Mouse (Mus musculus) gastrocnemius, postnatal 36 days (tissue): ENCODE data around the gene Clic3. TPM values are rescaled to one million over a fixed set of nuclear protein-coding genes. Genes with fewer than 3 reads are reported as not detected.

ENCODE experiments used
- DNase-seq, 2 experiments: peaks; one replicate each; pipeline ENCODE4 v3.0.0; 2022
- intact Hi-C: fragments of 180-260 bp; cut with DNase I; formaldehyde crosslinking; loops from one replicate; pipeline ENCODE4 v1.15.1; 2025
- microRNA-seq, 2 experiments: library from miRNA; unstranded; fragments of <30 nt; microRNA quantifications; one replicate each; pipeline ENCODE4 v1.2.0; 2021
- total RNA-seq, 2 experiments: library from RNA; stranded (reverse); gene quantifications; 2 replicates each; pipeline ENCODE4 v1.2.3; 2021

Clic3 gene
- total RNA-seq, 2 experiments from 2014 or later: 0.35 to 0.46 TPM

- intact Hi-C loops: no loop called here
- DNase-seq: no peak
These were observed 48.4 kb downstream of the Clic3 start for GRCm38 (mm10) chr2:25505000-25505399.

- intact Hi-C loops: no loop called here
- no peak for DNase-seq
These were observed 49.2 kb downstream of the Clic3 start for GRCm38 (mm10) chr2:25505860-25506259.

GRCm38 (mm10) chr2:25506964-25507363 is 50.3 kb downstream of the Clic3 start:
- DNase-seq: no peak
- intact Hi-C loops: no loop called here

Small RNA genes within 50 kb of the gene (microRNA-seq; reads per million reads assigned to microRNA genes)
- gene Mir3087: 0.36 to 0.74 reads per million in 2 experiments

Other genes starting within 250 kb of the Clic3 start
- gene Nelfb, start 245.3 kb upstream of the Clic3 start, total RNA-seq: 10 to 100 TPM; 18.2 to 19.5 TPM
- gene Stpg3, start 242.2 kb upstream of the Clic3 start, total RNA-seq: not detected
- not detected for gene Fam166a, start 238.1 kb upstream of the Clic3 start, total RNA-seq
- gene Tubb4b, start 232.1 kb upstream of the Clic3 start, total RNA-seq: 100 to 1,000 TPM; 189 to 229 TPM
- not detected for gene Slc34a3, start 222.5 kb upstream of the Clic3 start, total RNA-seq
- gene Rnf224, start 220.1 kb upstream of the Clic3 start, total RNA-seq: not detected
- gene Rnf208, start 214.6 kb upstream of the Clic3 start, total RNA-seq: under 1 TPM; 0.84 to 0.91 TPM
- not detected for gene Cysrt1, start 214.4 kb upstream of the Clic3 start, total RNA-seq
- gene AL732309.1, start 210.0 kb upstream of the Clic3 start, total RNA-seq: 1 to 10 TPM in 1 of 2 experiments, under 1 TPM in 1; 0.39 to 1.1 TPM
- 10 to 100 TPM; 10.4 to 12.0 TPM for gene Tmem203, start 201.4 kb upstream of the Clic3 start, total RNA-seq
- gene Tprn, start 194.2 kb upstream of the Clic3 start, total RNA-seq: 1 to 10 TPM; 3.8 to 4.5 TPM
- 10 to 100 TPM; 25.8 to 25.9 TPM for gene Ssna1, start 184.4 kb upstream of the Clic3 start, total RNA-seq
- 10 to 100 TPM; 27.0 to 27.8 TPM for gene Anapc2, start 184.4 kb upstream of the Clic3 start, total RNA-seq
- not detected for gene Tmem210, start 168.7 kb upstream of the Clic3 start, total RNA-seq
- gene Lrrc26, start 166.9 kb upstream of the Clic3 start, total RNA-seq: not detected
- gene Grin1, start 137.7 kb upstream of the Clic3 start, total RNA-seq: not detected
- gene Man1b1, start 124.5 kb upstream of the Clic3 start, total RNA-seq: 10 to 100 TPM; 11.9 to 15.0 TPM
- 10 to 100 TPM in 1 of 2 experiments, 1 to 10 TPM in 1; 8.7 to 11.9 TPM for gene Dpp7, start 100.5 kb upstream of the Clic3 start, total RNA-seq
- gene Uap1l1, start 91.2 kb upstream of the Clic3 start, total RNA-seq: 1 to 10 TPM; 2.2 to 3.4 TPM
- gene Sapcd2, start 84.5 kb upstream of the Clic3 start, total RNA-seq: under 1 TPM; 0.10 to 0.26 TPM
- 1 to 10 TPM; 7.2 to 9.5 TPM for gene Entpd2, start 61.0 kb upstream of the Clic3 start, total RNA-seq
- 10 to 100 TPM; 14.2 to 17.6 TPM for gene Npdc1, start 57.5 kb upstream of the Clic3 start, total RNA-seq
- gene Fut7, start 33.6 kb upstream of the Clic3 start, total RNA-seq: not detected
- 10 to 100 TPM; 12.3 to 16.5 TPM for gene Abca2, start 28.1 kb upstream of the Clic3 start, total RNA-seq
- gene Paxx, start 4.3 kb downstream of the Clic3 start, total RNA-seq: 10 to 100 TPM; 13.4 to 13.6 TPM
- gene Ptgds, start 13.2 kb downstream of the Clic3 start, total RNA-seq: under 1 TPM in 1 of 2 experiments, not detected in 1; 0.39 TPM
- gene Lcn12, start 37.1 kb downstream of the Clic3 start, total RNA-seq: not detected
- 10 to 100 TPM; 75.3 to 83.6 TPM for gene Fbxw5, start 43.9 kb downstream of the Clic3 start, total RNA-seq
- 1 to 10 TPM; 1.4 to 1.5 TPM for gene C8g, start 44.9 kb downstream of the Clic3 start, total RNA-seq
- 10 to 100 TPM in 1 of 2 experiments, 1 to 10 TPM in 1; 9.8 to 11.5 TPM for gene Traf2, start 90.1 kb downstream of the Clic3 start, total RNA-seq
- 100 to 1,000 TPM; 139 to 157 TPM for gene Edf1, start 101.0 kb downstream of the Clic3 start, total RNA-seq
- gene Mamdc4, start 118.0 kb downstream of the Clic3 start, total RNA-seq: 1 to 10 TPM in 1 of 2 experiments, under 1 TPM in 1; 0.74 to 4.7 TPM
- 10 to 100 TPM; 50.2 to 53.9 TPM for gene Phpt1, start 118.4 kb downstream of the Clic3 start, total RNA-seq
- gene Ajm1, start 124.9 kb downstream of the Clic3 start, total RNA-seq: not detected
- gene Rabl6, start 151.7 kb downstream of the Clic3 start, total RNA-seq: 10 to 100 TPM; 74.4 to 75.9 TPM
- gene Ccdc183, start 160.8 kb downstream of the Clic3 start, total RNA-seq: not detected
- gene Tmem141, start 165.2 kb downstream of the Clic3 start, total RNA-seq: 10 to 100 TPM; 11.1 to 18.7 TPM
- 1 to 10 TPM; 2.3 to 3.3 TPM for gene Fcna, start 171.2 kb downstream of the Clic3 start, total RNA-seq
- 10 to 100 TPM; 12.7 to 13.6 TPM for gene Lcn8, start 196.3 kb downstream of the Clic3 start, total RNA-seq
- gene Lcn5, start 201.1 kb downstream of the Clic3 start, total RNA-seq: not detected
- not detected for gene Lcn6, start 219.9 kb downstream of the Clic3 start, total RNA-seq
- gene Lcn10, start 225.9 kb downstream of the Clic3 start, total RNA-seq: not detected
- gene Obp2a, start 243.2 kb downstream of the Clic3 start, total RNA-seq: not detected
- gene Bmyc, start 249.9 kb downstream of the Clic3 start, total RNA-seq: 10 to 100 TPM; 15.4 to 16.3 TPM